Mouse (Mus musculus): ENCODE data around the gene Gm3252. TPM values are rescaled to one million over a fixed set of nuclear protein-coding genes. Genes with fewer than 3 reads are reported as not detected.
"Not testable (repeated sequence)": the region's sequence is repeated elsewhere in the genome, so short reads cannot be mapped to it uniquely, and the experiment has no call there.

Gm3252 gene
- 0.15 and 0.31 TPM in 2 replicates for polyA plus RNA-seq (2016; fragmentation: Nextera tagmentation; extraction: Ambion mirVana)

- not testable (repeated sequence) for ATAC-seq (ENCODE audit: insufficient number of reproducible peaks, insufficient read depth, low FRiP score, low TSS enrichment, low read depth); H3K9me3 ChIP-seq; H3K9ac ChIP-seq (replicated peaks); H3K27me3 ChIP-seq; H3K36me3 ChIP-seq; H3K27ac ChIP-seq; H3K4me1 ChIP-seq (replicated peaks)
- WGBS = 3% methylated on average over 7 of the region's 47 CpGs
- Histone ChIP-seq H3K4me3 (replicated peaks) (peak within 1 kb of the TSS; percentile 34), H3K4me2 (peak within 1 kb of the TSS; percentile 49)
Observed at GRCm38 (mm10) chr14:4726038-4726880, at the start of gene Gm3252. Gm3252 (plus strand) TSS chr14:4726775.

GRCm38 (mm10) chr14:4708938-4709337 is 17.6 kb upstream of the Gm3252 start, which contains the start of gene Gm7876:
Gm7876 (plus strand) TSS chr14:4709238.
- H3K9me3 ChIP-seq; H3K4me1 ChIP-seq (replicated peaks); H3K27ac ChIP-seq; H3K9ac ChIP-seq (replicated peaks); H3K4me2 ChIP-seq; H3K4me3 ChIP-seq (replicated peaks); H3K36me3 ChIP-seq; H3K27me3 ChIP-seq; ATAC-seq (ENCODE audit: insufficient number of reproducible peaks, insufficient read depth, low FRiP score, low TSS enrichment, low read depth): not testable (repeated sequence)
- WGBS = 70% methylated on average over 1 of the region's 2 CpGs

GRCm38 (mm10) chr14:4776037-4776436 is 49.5 kb downstream of the Gm3252 start, which contains the start of gene Gm9602:
Gm9602 (plus strand) TSS chr14:4776337.
- H3K9ac ChIP-seq (replicated peaks); H3K27ac ChIP-seq; H3K4me2 ChIP-seq; H3K27me3 ChIP-seq; H3K9me3 ChIP-seq; H3K4me3 ChIP-seq (replicated peaks); ATAC-seq (ENCODE audit: insufficient number of reproducible peaks, insufficient read depth, low FRiP score, low TSS enrichment, low read depth); H3K36me3 ChIP-seq; H3K4me1 ChIP-seq (replicated peaks): not testable (repeated sequence)
- 69% methylated on average over 1 of the region's 2 CpGs for WGBS

Other genes starting within 250 kb of the Gm3252 start
- not detected in 2 replicates for gene Gm3182, start 245.0 kb upstream of the Gm3252 start, polyA plus RNA-seq (2016; fragmentation: Nextera tagmentation; extraction: Ambion mirVana)
- not detected in 2 replicates for gene Gm3047, start 171.4 kb upstream of the Gm3252 start, polyA plus RNA-seq (2016; fragmentation: Nextera tagmentation; extraction: Ambion mirVana)
- not detected in 2 replicates for gene Gm8159, start 94.4 kb upstream of the Gm3252 start, polyA plus RNA-seq (2016; fragmentation: Nextera tagmentation; extraction: Ambion mirVana)
- not detected in 2 replicates for gene Gm3239, start 62.6 kb upstream of the Gm3252 start, polyA plus RNA-seq (2016; fragmentation: Nextera tagmentation; extraction: Ambion mirVana)
- not detected in 2 replicates for gene Gm7876, start 17.5 kb upstream of the Gm3252 start, polyA plus RNA-seq (2016; fragmentation: Nextera tagmentation; extraction: Ambion mirVana)
- gene Gm9602, start 49.6 kb downstream of the Gm3252 start, polyA plus RNA-seq (2016; fragmentation: Nextera tagmentation; extraction: Ambion mirVana) = not detected in 2 replicates
- gene Gm3269, start 111.3 kb downstream of the Gm3252 start, polyA plus RNA-seq (2016; fragmentation: Nextera tagmentation; extraction: Ambion mirVana) = not detected in 2 replicates
- 0.49 TPM in 1 of 2 replicates, not detected in the other for gene Gm3264, start 128.8 kb downstream of the Gm3252 start, polyA plus RNA-seq (2016; fragmentation: Nextera tagmentation; extraction: Ambion mirVana)
- gene Gm3278, start 165.6 kb downstream of the Gm3252 start, polyA plus RNA-seq (2016; fragmentation: Nextera tagmentation; extraction: Ambion mirVana) = not detected in 2 replicates